Mouse (Mus musculus): ENCODE data around the gene Arhgap15.

GRCm38 (mm10) chr2:44065067-44065466 lies 316.4 kb downstream of the Arhgap15 start:
- TF ChIP-seq POLR2AphosphoS5 (IDR thresholded peaks at IDR 0.05; ENCODE audit: insufficient replicate concordance, low read depth, low read length) (no peak), CTCF (IDR thresholded peaks at IDR 0.05; ENCODE audit: low read depth, low read length) (no peak), GATA1 (IDR thresholded peaks at IDR 0.05; ENCODE audit: borderline replicate concordance, low read length) (no peak), GATA2 (IDR thresholded peaks at IDR 0.05; ENCODE audit: borderline replicate concordance, low read depth, low read length) (no peak), TAL1 (conservative IDR thresholded peaks at IDR 0.05; ENCODE audit: low read depth, low read length) (no peak)

All from G1E (cell line).